Mouse (Mus musculus): ENCODE measurements around the gene Cnfn.
A peak's percentile ranks its signal among the peaks of the same experiment; 100 is the strongest.

The Cnfn gene

DNA sequence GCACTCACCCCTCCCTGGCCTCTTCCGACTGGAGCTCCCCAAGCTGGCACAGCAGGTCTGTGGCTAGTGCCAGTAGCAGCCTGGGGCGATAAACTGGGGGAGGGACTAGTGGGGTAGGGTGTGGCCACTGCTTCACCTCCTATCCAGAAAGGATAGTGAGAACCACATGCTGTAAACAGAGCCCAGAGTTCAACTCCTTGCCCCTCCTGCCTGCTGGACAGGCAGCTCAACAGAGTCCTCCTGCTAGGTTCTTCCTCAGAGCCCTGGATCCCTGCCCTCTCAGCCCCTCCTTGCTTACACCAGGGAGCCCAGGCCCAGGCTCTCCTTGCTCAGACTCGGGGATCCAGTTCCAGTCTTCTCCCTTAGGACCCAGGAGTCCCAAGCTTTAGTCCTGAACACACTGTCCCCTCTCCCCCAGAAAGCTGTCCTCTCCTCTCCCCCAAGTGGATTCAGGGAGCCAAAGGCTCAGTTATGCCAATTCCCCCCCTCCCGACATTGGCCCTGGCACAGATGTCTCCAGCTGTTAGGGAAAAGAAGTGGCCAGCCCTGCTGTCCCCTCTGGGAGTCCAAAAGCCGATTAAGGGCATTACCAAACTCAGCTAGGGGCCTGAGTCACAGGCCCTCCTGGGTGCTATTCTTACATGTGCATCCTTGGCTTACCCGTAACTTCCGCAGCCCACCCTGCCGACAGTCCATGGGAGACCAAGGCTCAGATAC is 20.7 kb upstream of the Cnfn start:
- DNase-seq (ENCODE audit: low read depth), result no peak

GRCm38 (mm10) chr7:25388916-25389315 is 19.4 kb upstream of the Cnfn start:
- no peak for DNase-seq (ENCODE audit: low read depth)

- no peak for DNase-seq (ENCODE audit: low read depth)
Measured at GRCm38 (mm10) chr7:25387811-25388440, 18.4 kb upstream of the Cnfn start.

DNA sequence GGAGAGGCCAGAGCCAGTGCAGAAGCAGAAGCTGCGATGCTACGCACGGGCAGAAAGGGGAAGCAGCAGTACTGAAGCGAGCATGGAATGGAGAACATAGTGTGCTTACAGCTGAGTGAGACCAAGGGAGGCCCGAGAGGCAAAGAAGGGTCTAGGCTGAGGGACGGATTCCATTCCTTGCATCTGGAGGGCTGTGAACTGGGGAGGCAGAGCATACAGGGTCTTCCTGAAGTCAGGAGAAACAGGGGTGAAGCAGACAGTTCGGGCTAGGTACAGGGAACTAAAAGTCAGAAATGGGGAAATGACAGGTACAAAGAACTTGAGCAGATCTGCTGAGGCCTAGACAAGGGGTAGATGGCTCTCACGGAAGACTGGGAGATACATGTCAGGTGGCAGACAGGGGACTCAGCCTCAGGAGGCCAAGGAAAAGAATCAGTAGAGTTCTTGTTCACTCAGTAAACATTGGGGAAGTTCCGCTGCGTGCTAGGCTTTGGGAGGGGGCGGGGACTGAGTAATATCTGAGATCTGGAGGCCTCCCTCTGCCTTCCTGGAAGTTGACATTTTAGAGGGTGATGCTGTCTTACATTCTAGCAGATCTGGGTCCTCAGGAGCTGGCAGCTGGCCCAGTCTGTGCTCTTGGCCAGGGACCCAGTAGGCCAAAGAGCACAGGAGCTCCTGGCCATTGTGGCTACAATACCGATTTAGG is 16.5 kb upstream of the Cnfn start:
- DNase-seq (ENCODE audit: low read depth), result peak; percentile 45

GRCm38 (mm10) chr7:25385259-25385658 is 15.7 kb upstream of the Cnfn start:
- no peak for DNase-seq (ENCODE audit: low read depth)

GRCm38 (mm10) chr7:25384818-25385217 is 15.3 kb upstream of the Cnfn start:
- DNase-seq (ENCODE audit: low read depth), result no peak

- no peak for DNase-seq (ENCODE audit: low read depth)
Measured at GRCm38 (mm10) chr7:25384318-25384717, 14.8 kb upstream of the Cnfn start.

- DNase-seq (ENCODE audit: low read depth), result no peak
Measured at GRCm38 (mm10) chr7:25383891-25384290, 14.4 kb upstream of the Cnfn start.

DNA sequence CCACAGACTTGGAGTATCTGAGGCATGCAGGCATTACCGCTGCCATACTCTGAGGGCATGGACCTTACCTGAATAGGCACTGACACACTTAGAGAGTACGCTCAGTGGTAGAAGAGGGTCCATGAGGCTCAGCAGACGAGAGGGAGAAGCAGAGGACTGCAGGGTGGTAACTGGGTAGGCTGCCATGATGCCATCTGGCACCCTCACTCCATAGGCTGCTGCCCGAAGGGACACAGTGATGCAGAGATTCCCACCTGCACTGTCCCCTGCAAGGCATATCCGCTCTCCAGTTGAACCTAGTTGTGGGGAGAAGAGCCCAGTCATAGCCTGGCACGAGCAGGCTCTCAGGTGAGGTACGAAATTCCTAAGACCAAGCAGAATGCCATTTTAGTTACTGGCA is 13.9 kb upstream of the Cnfn start:
- DNase-seq (ENCODE audit: low read depth), result no peak

DNA sequence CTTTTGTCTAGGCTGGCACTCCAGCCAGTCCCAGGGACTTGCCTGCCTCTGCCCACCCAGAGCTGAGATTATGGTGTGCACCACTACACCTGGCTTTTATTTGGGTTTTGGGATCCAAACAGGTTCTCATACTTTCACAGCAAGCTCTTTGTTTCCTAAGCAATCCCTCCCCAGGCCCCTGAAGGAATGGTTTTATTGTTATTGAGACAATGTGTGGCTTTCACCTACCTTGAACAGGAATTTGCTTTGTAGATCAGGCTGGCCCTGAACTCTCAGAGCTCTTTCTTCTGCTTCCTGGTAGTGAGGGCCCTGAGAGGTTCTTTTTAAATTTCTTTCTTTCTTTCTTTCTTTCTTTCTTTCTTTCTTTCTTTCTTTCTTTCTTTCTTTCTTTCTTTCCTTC is 13.0 kb upstream of the Cnfn start:
- no peak for DNase-seq (ENCODE audit: low read depth)

- no peak for DNase-seq (ENCODE audit: low read depth)
Measured at GRCm38 (mm10) chr7:25381284-25381680, 11.8 kb upstream of the Cnfn start.

- DNase-seq (ENCODE audit: low read depth), result peak; percentile 44
Measured at GRCm38 (mm10) chr7:25380392-25381283, 11.1 kb upstream of the Cnfn start.

- DNase-seq (ENCODE audit: low read depth), result peak; percentile 87
Measured at GRCm38 (mm10) chr7:25379551-25380351, 10.2 kb upstream of the Cnfn start.

GRCm38 (mm10) chr7:25378181-25379100 is 8.9 kb upstream of the Cnfn start:
- DNase-seq (ENCODE audit: low read depth), result no peak

DNA sequence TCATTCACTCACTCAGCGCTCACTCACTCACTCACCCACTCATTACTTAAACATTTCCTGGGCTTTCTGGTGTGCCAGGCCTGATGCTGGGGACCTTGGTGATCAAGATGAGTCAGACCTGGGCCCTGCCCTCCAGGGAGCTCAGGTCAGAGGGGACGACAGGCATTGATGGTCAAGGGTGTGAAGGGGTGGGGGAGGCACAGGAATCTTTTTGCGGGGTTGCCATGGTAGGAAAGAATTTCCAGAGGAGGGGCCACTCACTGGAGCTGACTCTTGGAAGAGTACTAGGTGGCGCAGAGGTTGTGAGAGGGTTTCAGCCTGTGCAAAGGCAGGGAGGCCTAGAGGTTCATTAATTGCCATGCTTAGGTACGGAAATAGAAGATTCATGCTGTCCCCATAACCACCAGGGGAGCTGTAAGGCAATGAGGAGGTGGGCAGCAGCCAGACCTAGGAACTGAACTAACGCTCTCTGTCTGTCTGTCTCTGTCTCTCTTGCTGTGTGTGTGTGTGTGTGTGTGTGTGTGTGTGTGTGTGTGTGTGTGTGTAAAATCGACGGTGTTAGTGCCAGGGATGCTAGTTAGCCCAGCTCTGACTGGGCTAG is 7.7 kb upstream of the Cnfn start:
- DNase-seq (ENCODE audit: low read depth), result no peak

GRCm38 (mm10) chr7:25376556-25376955 is 7.0 kb upstream of the Cnfn start:
- no peak for DNase-seq (ENCODE audit: low read depth)

DNA sequence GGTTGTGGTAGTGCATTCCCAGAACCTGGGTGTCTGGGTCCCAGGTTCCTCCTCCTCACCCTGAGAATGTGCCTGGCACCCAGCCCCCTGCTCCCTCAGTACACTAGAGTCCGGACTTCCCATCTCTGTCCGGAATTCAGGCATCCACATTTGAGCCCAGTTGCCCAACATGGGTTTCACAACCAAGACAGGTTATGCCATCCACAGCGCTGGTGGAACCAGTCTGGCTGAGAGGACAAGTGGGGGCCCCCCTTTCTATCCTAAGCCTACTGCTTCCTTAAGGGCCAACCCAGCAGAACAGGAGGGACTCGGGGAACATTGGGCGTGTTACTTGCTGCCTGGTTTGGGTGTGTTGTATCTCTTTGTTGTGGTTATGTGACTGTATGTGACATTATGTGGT is 2.9 kb upstream of the Cnfn start:
- no peak for DNase-seq (ENCODE audit: low read depth)

- no peak for DNase-seq (ENCODE audit: low read depth)
Measured at GRCm38 (mm10) chr7:25368333-25368732, 1.2 kb downstream of the Cnfn start.

- no peak for DNase-seq (ENCODE audit: low read depth)
Measured at GRCm38 (mm10) chr7:25367632-25368293, 1.8 kb downstream of the Cnfn start.

Measured in naive thymus-derived CD4-positive, alpha-beta T cell, adult 2 months (primary cell).